Mouse (Mus musculus): ENCODE results near the gene Lrrc20.

GRCm38 (mm10) chr10:61443876-61444275 is 31.7 kb upstream of the Lrrc20 start:
- no peak for TF ChIP-seq CTCF (IDR thresholded peaks at IDR 0.05; ENCODE audit: control insufficient read depth, insufficient read depth, insufficient read length)
- TF ChIP-seq MAX (IDR thresholded peaks at IDR 0.05), result no peak
- TF ChIP-seq MYOD1 (IDR thresholded peaks at IDR 0.05; ENCODE audit: control insufficient read depth, insufficient read length, low read depth), result no peak
- no peak for TF ChIP-seq MYOG (IDR thresholded peaks at IDR 0.05; ENCODE audit: control insufficient read depth, extremely low read depth, insufficient read length)
